Mouse (Mus musculus): Measurements from ENCODE around the gene Ighmbp2. TPM values are rescaled to one million over a fixed set of nuclear protein-coding genes. Genes with fewer than 3 reads are reported as not detected.
"Not testable (repeated sequence)": the region's sequence is repeated elsewhere in the genome, so short reads cannot be mapped to it uniquely, and the experiment has no call there.

Gene Ighmbp2
- polyA plus RNA-seq, 1 experiment from 2014 or later: 4.6 TPM

GRCm38 (mm10) chr19:3261764-3262525 lies 20.9 kb downstream of the Ighmbp2 start:
- H3K36me3 ChIP-seq (ENCODE audit: control insufficient read depth, insufficient read depth, low read length): peaks cover 20% of the 10 kb centered on the region
- no peak overlapping the region for H3K9ac ChIP-seq (ENCODE audit: low read depth, low read length)
- no peak overlapping the region for H3K4me3 ChIP-seq (ENCODE audit: low read depth, low read length)
- ATAC-seq (replicated peaks; ENCODE audit: insufficient number of reproducible peaks, low FRiP score, low TSS enrichment): no peak
- no peaks in the 10 kb centered on the region for H3K9me3 ChIP-seq (replicated peaks; ENCODE audit: control insufficient read depth, low read length)
- H3K4me1 ChIP-seq (ENCODE audit: control insufficient read depth, insufficient read depth, low read length): no peaks in the 10 kb centered on the region
- H3K27me3 ChIP-seq (ENCODE audit: control insufficient read depth, insufficient read depth, low read length): no peaks in the 10 kb centered on the region
- no peak overlapping the region for H3K27ac ChIP-seq (ENCODE audit: low read depth, low read length)
- no peak overlapping the region for H3K4me2 ChIP-seq
- 75% methylated on average over 12 of the region's 12 CpGs for WGBS (ENCODE audit: insufficient replicate concordance)

DNA sequence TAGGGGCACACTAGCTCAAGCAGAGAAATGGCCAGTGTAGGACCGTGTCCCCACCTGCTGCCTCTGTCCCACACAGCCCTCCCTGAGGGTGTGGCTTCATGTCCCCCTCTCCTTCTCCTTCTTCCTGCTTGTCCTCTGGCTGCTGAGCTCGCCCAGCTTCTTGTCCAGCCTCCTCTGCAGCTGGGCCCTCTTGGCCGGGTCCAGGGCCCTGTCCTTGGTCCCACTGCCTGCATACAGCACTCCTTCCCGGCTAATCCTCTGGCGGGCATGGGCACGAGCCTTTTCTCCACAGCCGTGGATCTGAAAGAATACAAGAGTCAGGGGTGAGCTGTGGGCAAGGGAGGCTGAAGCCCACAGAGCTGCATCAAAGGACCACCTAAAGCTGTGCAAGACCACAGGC lies 21.5 kb downstream of the Ighmbp2 start:
- Histone ChIP-seq H3K9me3 (replicated peaks; ENCODE audit: control insufficient read depth, low read length) (no peaks in the 10 kb centered on the region), H3K9ac (ENCODE audit: low read depth, low read length) (no peak overlapping the region), H3K27ac (ENCODE audit: low read depth, low read length) (no peak overlapping the region), H3K27me3 (ENCODE audit: control insufficient read depth, insufficient read depth, low read length) (no peaks in the 10 kb centered on the region), H3K4me1 (ENCODE audit: control insufficient read depth, insufficient read depth, low read length) (no peaks in the 10 kb centered on the region), H3K4me3 (ENCODE audit: low read depth, low read length) (no peak overlapping the region), H3K4me2 (no peak overlapping the region), H3K36me3 (ENCODE audit: control insufficient read depth, insufficient read depth, low read length) (peaks cover 15% of the 10 kb centered on the region)
- ATAC-seq (replicated peaks; ENCODE audit: insufficient number of reproducible peaks, low FRiP score, low TSS enrichment): no peak
- WGBS (ENCODE audit: insufficient replicate concordance): 85% methylated on average over 7 of the region's 7 CpGs

- Histone ChIP-seq H3K4me3 (ENCODE audit: low read depth, low read length) (no peak overlapping the region), H3K9ac (ENCODE audit: low read depth, low read length) (no peak overlapping the region), H3K36me3 (ENCODE audit: control insufficient read depth, insufficient read depth, low read length) (peaks cover 13% of the 10 kb centered on the region; the same call in 1 of the 2 replicates), H3K4me1 (ENCODE audit: control insufficient read depth, insufficient read depth, low read length) (no peaks in the 10 kb centered on the region), H3K4me2 (no peak overlapping the region), H3K9me3 (replicated peaks; ENCODE audit: control insufficient read depth, low read length) (no peaks in the 10 kb centered on the region), H3K27me3 (ENCODE audit: control insufficient read depth, insufficient read depth, low read length) (no peaks in the 10 kb centered on the region), H3K27ac (ENCODE audit: low read depth, low read length) (no peak overlapping the region)
- WGBS (ENCODE audit: insufficient replicate concordance): 91% methylated on average over 3 of the region's 3 CpGs
- ATAC-seq (replicated peaks; ENCODE audit: insufficient number of reproducible peaks, low FRiP score, low TSS enrichment): no peak
Measured at GRCm38 (mm10) chr19:3260591-3260990, 22.2 kb downstream of the Ighmbp2 start.

GRCm38 (mm10) chr19:3260016-3260415 lies 22.8 kb downstream of the Ighmbp2 start:
- no peak overlapping the region for H3K9ac ChIP-seq (ENCODE audit: low read depth, low read length)
- H3K27ac ChIP-seq (ENCODE audit: low read depth, low read length): no peak overlapping the region
- no peak overlapping the region for H3K4me2 ChIP-seq
- ATAC-seq (replicated peaks; ENCODE audit: insufficient number of reproducible peaks, low FRiP score, low TSS enrichment): no peak
- WGBS (ENCODE audit: insufficient replicate concordance): 87% methylated on average over 8 of the region's 8 CpGs
- no peaks in the 10 kb centered on the region for H3K27me3 ChIP-seq (ENCODE audit: control insufficient read depth, insufficient read depth, low read length)
- H3K9me3 ChIP-seq (replicated peaks; ENCODE audit: control insufficient read depth, low read length): no peaks in the 10 kb centered on the region
- H3K4me3 ChIP-seq (ENCODE audit: low read depth, low read length): no peak overlapping the region
- H3K36me3 ChIP-seq (ENCODE audit: control insufficient read depth, insufficient read depth, low read length): peaks cover 13% of the 10 kb centered on the region; the same call in 1 of the 2 replicates
- no peaks in the 10 kb centered on the region for H3K4me1 ChIP-seq (ENCODE audit: control insufficient read depth, insufficient read depth, low read length)

- H3K4me3 ChIP-seq (ENCODE audit: low read depth, low read length); ATAC-seq (replicated peaks; ENCODE audit: insufficient number of reproducible peaks, low FRiP score, low TSS enrichment); H3K4me2 ChIP-seq; H3K4me1 ChIP-seq (ENCODE audit: control insufficient read depth, insufficient read depth, low read length); H3K27ac ChIP-seq (ENCODE audit: low read depth, low read length); H3K27me3 ChIP-seq (ENCODE audit: control insufficient read depth, insufficient read depth, low read length); H3K9ac ChIP-seq (ENCODE audit: low read depth, low read length); H3K9me3 ChIP-seq (replicated peaks; ENCODE audit: control insufficient read depth, low read length); H3K36me3 ChIP-seq (ENCODE audit: control insufficient read depth, insufficient read depth, low read length): not testable (repeated sequence)
- WGBS (ENCODE audit: insufficient replicate concordance): 79% methylated on average over 3 of the region's 6 CpGs
Measured at GRCm38 (mm10) chr19:3225261-3225660, 57.6 kb downstream of the Ighmbp2 start.

DNA sequence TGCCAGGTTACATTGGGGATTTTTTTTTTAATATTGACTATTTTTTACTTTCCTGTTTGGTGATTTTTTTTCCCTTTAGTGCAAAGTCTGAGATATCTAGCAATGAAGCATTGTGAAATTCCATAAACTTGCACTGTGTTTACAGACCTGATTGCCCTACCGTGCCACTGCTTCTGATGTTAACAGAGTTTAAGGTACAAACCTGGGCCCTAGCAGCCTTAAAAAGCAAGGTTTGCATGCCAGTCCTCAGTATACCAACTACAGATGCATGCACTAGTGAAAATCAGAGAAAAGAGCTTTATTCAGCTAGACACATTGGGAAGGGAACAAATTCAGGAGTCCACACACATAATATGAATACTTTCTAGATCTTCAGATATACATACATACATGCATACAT lies 67.9 kb downstream of the Ighmbp2 start:
- H3K27me3 ChIP-seq (ENCODE audit: control insufficient read depth, insufficient read depth, low read length): not testable (repeated sequence)

More for the DNA sequence above, 67.9 kb downstream of the Ighmbp2 start:
- not testable (repeated sequence) for H3K4me1 ChIP-seq (ENCODE audit: control insufficient read depth, insufficient read depth, low read length); H3K9me3 ChIP-seq (replicated peaks; ENCODE audit: control insufficient read depth, low read length); ATAC-seq (replicated peaks; ENCODE audit: insufficient number of reproducible peaks, low FRiP score, low TSS enrichment); H3K9ac ChIP-seq (ENCODE audit: low read depth, low read length); H3K36me3 ChIP-seq (ENCODE audit: control insufficient read depth, insufficient read depth, low read length); H3K4me2 ChIP-seq; H3K27ac ChIP-seq (ENCODE audit: low read depth, low read length); H3K4me3 ChIP-seq (ENCODE audit: low read depth, low read length)
- 85% methylated on average over 1 of the region's 1 CpGs for WGBS (ENCODE audit: insufficient replicate concordance)

Small RNAs within 50 kb of the gene (microRNA-seq; reads per million reads assigned to microRNA genes)
- 0.27 reads per million for gene Mir6984 (ENCODE audit: borderline number of aligned reads)

Other genes starting within 250 kb of the Ighmbp2 start
- 110 and 117 TPM in 2 replicates for gene Mrpl21, start 116 bp downstream of the Ighmbp2 start, polyA plus RNA-seq (2014; fragmentation: Nextera tagmentation; extraction: Ambion mirVana)
- gene Cpt1a, start 39.3 kb upstream of the Ighmbp2 start, polyA plus RNA-seq (2014; fragmentation: Nextera tagmentation; extraction: Ambion mirVana): 14.3 and 17.2 TPM in 2 replicates
- 0.77 and 0.83 TPM in 2 replicates for gene Tesmin, start 105.8 kb upstream of the Ighmbp2 start, polyA plus RNA-seq (2014; fragmentation: Nextera tagmentation; extraction: Ambion mirVana)
- gene Gal, start 131.5 kb upstream of the Ighmbp2 start, polyA plus RNA-seq (2014; fragmentation: Nextera tagmentation; extraction: Ambion mirVana): 14.0 TPM in 2 replicates

Measured in heart, embryonic 11.5 days (tissue).